Mouse (Mus musculus) brain, embryonic 14.5 days (tissue): ENCODE measurements at regions not wholly inside any gene's neighbourhood (a gene's known extent, or its start where the extent isn't known, plus 50 kb on each side); places are given as distances from the start of the nearest gene placed in this dataset.

Source experiments
- CTCF ChIP-seq: fragments of 200-500 bp; IDR thresholded peaks from 2 replicates; pipeline ENCODE4 v1.5.1; 2012; ENCODE audit warnings: inconsistent platforms, mild to moderate bottlenecking, moderate library complexity, borderline replicate concordance; ENCODE audit not compliant: insufficient read depth, insufficient read length; ENCODE audit errors: extremely low read depth
- POLR2A ChIP-seq: fragments of 200-500 bp; IDR thresholded peaks from 2 replicates; pipeline ENCODE4 v1.6.1; 2012; ENCODE audit warnings: mild to moderate bottlenecking, inconsistent platforms, borderline replicate concordance; ENCODE audit not compliant: poor library complexity, insufficient read depth, insufficient read length, severe bottlenecking; ENCODE audit errors: extremely low read depth

DNA sequence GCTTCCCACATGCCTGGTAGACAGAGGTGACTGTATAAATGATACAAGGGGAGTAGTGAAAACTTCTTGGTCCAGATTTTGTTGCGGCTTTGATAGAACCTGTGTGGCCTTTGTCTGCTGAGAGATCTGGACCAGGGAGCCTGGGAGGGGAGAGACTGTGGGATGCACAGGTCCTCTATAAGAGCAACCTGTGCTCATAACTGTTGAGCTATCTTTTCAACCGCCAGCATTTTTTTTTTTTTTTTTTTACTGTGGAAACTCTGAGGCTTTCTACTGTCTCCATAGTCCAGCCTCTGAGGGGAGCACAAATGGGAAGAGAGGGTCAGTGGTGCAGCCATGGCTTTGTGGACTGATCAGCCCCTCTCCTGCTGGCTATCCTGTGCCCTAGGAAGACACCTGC lies 90.2 kb downstream of the Mn1 start:
- TF ChIP-seq CTCF = no peak
- no peak for TF ChIP-seq POLR2A
